Mouse (Mus musculus) forebrain, embryonic 11.5 days (tissue): ENCODE measurements around the gene Rgs9. TPM values are rescaled to one million over a fixed set of nuclear protein-coding genes. Genes with fewer than 3 reads are reported as not detected.
"Not testable (repeated sequence)": the region's sequence is repeated elsewhere in the genome, so short reads cannot be mapped to it uniquely, and the experiment has no call there.

ENCODE experiments used
- ATAC-seq: fragments of 200-750 bp; cut with Nextera tagmentation; replicated peaks from 2 replicates; pipeline ENCODE4 v1.8.0; 2017; ENCODE audit warnings: moderate TSS enrichment; ENCODE audit not compliant: low FRiP score
- DNase-seq: peaks from one replicate; pipeline ENCODE4 v3.0.0-alpha.2; 2017; ENCODE audit warnings: low spot score
- H3K27ac ChIP-seq: fragments of 300-500 bp; sonication (generic); 2 replicates; pipeline ENCODE4 v1.5.1; 2014; ENCODE audit warnings: low read depth, low read length
- H3K27me3 ChIP-seq: fragments of 300-500 bp; sonication (generic); 2 replicates; pipeline ENCODE4 v1.6.1; 2014; ENCODE audit warnings: mild to moderate bottlenecking, low read length, mixed read lengths; ENCODE audit not compliant: control insufficient read depth, insufficient read depth
- H3K36me3 ChIP-seq: fragments of 300-500 bp; sonication (generic); 2 replicates; pipeline ENCODE4 v1.6.1; 2014; ENCODE audit warnings: mild to moderate bottlenecking, low read length, moderate library complexity, mixed read lengths; ENCODE audit not compliant: control insufficient read depth, insufficient read depth
- H3K4me1 ChIP-seq: fragments of 300-500 bp; sonication (generic); replicated peaks from 2 replicates; pipeline ENCODE4 v1.6.1; 2014; ENCODE audit warnings: low read length, mixed read lengths; ENCODE audit not compliant: control insufficient read depth, insufficient read depth
- H3K4me2 ChIP-seq: fragments of 300-500 bp; sonication (generic); 2 replicates; pipeline ENCODE4 v1.6.1; 2014; ENCODE audit warnings: low read depth, mild to moderate bottlenecking, low read length, moderate library complexity, mixed read lengths; ENCODE audit not compliant: severe bottlenecking
- H3K4me3 ChIP-seq: fragments of 300-500 bp; sonication (generic); 2 replicates; pipeline ENCODE4 v1.5.1; 2014; ENCODE audit warnings: low read depth, low read length
- H3K9ac ChIP-seq: fragments of 300-500 bp; sonication (generic); 2 replicates; pipeline ENCODE4 v1.6.1; 2014; ENCODE audit warnings: low read length
- H3K9me3 ChIP-seq: fragments of 300-500 bp; sonication (generic); 2 replicates; pipeline ENCODE4 v1.6.1; 2016; ENCODE audit warnings: low read length, mixed read lengths; ENCODE audit not compliant: control insufficient read depth
- WGBS: fragments of 180-500 bp; shearing (Covaris S2); extraction: QIAGEN DNeasy Blood & Tissue Kit; methylation state at CpG from one replicate; pipeline ENCODE4 v1.1.7; 2014; 5-methylcytosine and 5-hydroxymethylcytosine counted together
- polyA plus RNA-seq: library from polyadenylated mRNA; unstranded; fragments of >200 nt; fragmentation: Nextera tagmentation; extraction: Ambion mirVana; gene quantifications from 2 replicates; pipeline ENCODE4 v1.2.1, GENCODE M21; 2014

Rgs9 gene
- polyA plus RNA-seq, 1 experiment from 2014 or later = 1.4 TPM

DNA sequence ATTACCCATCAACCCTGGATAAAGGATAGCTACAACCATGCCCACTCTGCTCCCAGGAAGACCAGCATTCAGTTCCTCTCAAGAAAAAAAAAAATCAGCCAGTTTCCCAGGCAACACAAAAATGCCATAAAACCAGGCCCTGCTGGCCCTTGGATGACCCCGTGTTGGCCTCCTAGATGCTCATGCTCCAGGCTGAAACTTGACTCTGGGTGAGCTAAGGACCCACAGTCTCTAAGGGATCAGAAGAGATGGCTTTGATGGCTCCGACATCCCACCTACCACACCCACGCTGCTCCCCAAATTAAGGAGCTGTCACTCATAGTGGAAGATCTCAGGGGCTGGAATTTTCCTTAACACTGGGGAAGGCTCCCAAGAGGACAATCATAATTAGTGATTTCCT lies 5.9 kb downstream of the Rgs9 start:
- ATAC-seq (no peak), DNase-seq (no peak)
- Histone ChIP-seq H3K27me3 (peaks cover 2% of the 10 kb centered on the region; the same call in 1 of the 2 replicates), H3K4me2 (no peak overlapping the region), H3K9ac (no peak overlapping the region), H3K36me3 (no peaks in the 10 kb centered on the region), H3K4me1 (no peaks in the 10 kb centered on the region), H3K27ac (no peak overlapping the region), H3K4me3 (no peak overlapping the region), H3K9me3 (no peaks in the 10 kb centered on the region)
- 72% methylated on average over 3 of the region's 3 CpGs for WGBS

- WGBS = 93% methylated on average over 9 of the region's 9 CpGs
Observed at GRCm38 (mm10) chr11:109289378-109289777, 8.6 kb downstream of the Rgs9 start.

GRCm38 (mm10) chr11:109284811-109285210 lies 13.1 kb downstream of the Rgs9 start:
- H3K27ac ChIP-seq = no peak overlapping the region
- no peaks in the 10 kb centered on the region for H3K4me1 ChIP-seq
- H3K27me3 ChIP-seq = no peaks in the 10 kb centered on the region
- WGBS = 90% methylated on average over 1 of the region's 1 CpGs
- DNase-seq (no peak), ATAC-seq (no peak)
- H3K9me3 ChIP-seq = no peaks in the 10 kb centered on the region
- no peaks in the 10 kb centered on the region for H3K36me3 ChIP-seq
- no peak overlapping the region for H3K4me2 ChIP-seq
- H3K4me3 ChIP-seq = no peak overlapping the region
- no peak overlapping the region for H3K9ac ChIP-seq

More at GRCm38 (mm10) chr11:109289378-109289777, 8.6 kb downstream of the Rgs9 start:
- H3K9ac ChIP-seq, H3K27me3 ChIP-seq, DNase-seq, H3K4me2 ChIP-seq, H3K27ac ChIP-seq, ATAC-seq, H3K36me3 ChIP-seq, H3K4me3 ChIP-seq, H3K4me1 ChIP-seq, H3K9me3 ChIP-seq: not testable (repeated sequence)

DNA sequence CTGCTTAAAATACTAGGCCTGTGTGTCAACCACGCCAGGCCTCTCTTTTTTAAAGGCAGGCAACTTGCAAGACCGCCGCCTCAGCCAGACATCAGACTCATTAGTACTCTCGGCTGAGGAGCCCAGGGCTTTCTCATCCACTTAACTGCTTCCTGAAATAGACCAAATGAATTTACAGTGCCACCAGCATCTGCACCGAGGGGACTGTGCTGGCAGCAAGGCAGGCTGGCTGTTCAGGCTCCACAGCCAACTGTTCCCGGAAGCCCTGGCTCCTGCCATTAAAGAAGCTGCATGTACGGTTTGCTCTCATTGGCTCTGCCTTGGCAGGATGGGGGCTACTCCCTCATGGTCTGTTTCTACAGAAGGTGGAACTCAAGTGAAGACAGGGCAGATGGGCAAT lies 19.7 kb downstream of the Rgs9 start:
- WGBS = 89% methylated on average over 7 of the region's 7 CpGs
- H3K36me3 ChIP-seq = no peaks in the 10 kb centered on the region
- no peak overlapping the region for H3K4me3 ChIP-seq
- no peak overlapping the region for H3K4me2 ChIP-seq
- no peaks in the 10 kb centered on the region for H3K4me1 ChIP-seq
- H3K9me3 ChIP-seq = no peaks in the 10 kb centered on the region
- DNase-seq = no peak
- no peak for ATAC-seq
- no peak overlapping the region for H3K27ac ChIP-seq
- H3K27me3 ChIP-seq = no peaks in the 10 kb centered on the region
- H3K9ac ChIP-seq = no peak overlapping the region

- no peaks in the 10 kb centered on the region for H3K4me1 ChIP-seq
- ATAC-seq (no peak), DNase-seq (no peak)
- no peaks in the 10 kb centered on the region for H3K9me3 ChIP-seq
- no peaks in the 10 kb centered on the region for H3K27me3 ChIP-seq
- no peak overlapping the region for H3K27ac ChIP-seq
- no peak overlapping the region for H3K4me3 ChIP-seq
- no peaks in the 10 kb centered on the region for H3K36me3 ChIP-seq
- no peak overlapping the region for H3K4me2 ChIP-seq
- no peak overlapping the region for H3K9ac ChIP-seq
- 90% methylated on average over 9 of the region's 9 CpGs for WGBS
Observed at GRCm38 (mm10) chr11:109271399-109271798, 26.5 kb downstream of the Rgs9 start.

DNA sequence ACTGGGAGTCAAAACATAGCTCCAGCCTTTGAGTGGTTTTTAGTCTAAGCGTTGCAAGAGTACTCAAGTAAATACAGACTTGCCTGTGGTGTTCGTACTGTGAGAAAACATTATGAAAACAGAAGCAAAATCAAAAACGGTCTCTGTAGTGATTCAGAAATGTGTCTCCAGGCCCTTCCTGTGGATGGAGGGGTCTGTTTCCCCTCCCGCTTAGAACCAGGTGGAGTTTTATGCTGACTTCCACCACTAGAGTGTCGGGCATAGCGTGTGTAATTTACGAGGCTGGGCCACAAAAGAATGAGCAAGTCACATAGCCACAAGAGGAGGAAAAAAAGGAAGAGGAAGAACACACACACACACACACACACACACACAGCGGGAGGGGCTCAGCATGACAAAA lies 27.6 kb downstream of the Rgs9 start:
- no peak overlapping the region for H3K27ac ChIP-seq
- no peak overlapping the region for H3K4me3 ChIP-seq
- ATAC-seq (no peak), DNase-seq (no peak)
- H3K4me2 ChIP-seq = no peak overlapping the region
- H3K36me3 ChIP-seq = no peaks in the 10 kb centered on the region
- WGBS = 79% methylated on average over 8 of the region's 8 CpGs
- H3K9ac ChIP-seq = no peak overlapping the region
- no peaks in the 10 kb centered on the region for H3K27me3 ChIP-seq
- H3K9me3 ChIP-seq = no peaks in the 10 kb centered on the region
- H3K4me1 ChIP-seq = no peaks in the 10 kb centered on the region

GRCm38 (mm10) chr11:109269662-109270341 lies 28.1 kb downstream of the Rgs9 start:
- no peaks in the 10 kb centered on the region for H3K9me3 ChIP-seq
- ATAC-seq = no peak
- WGBS = 65% methylated on average over 16 of the region's 16 CpGs

DNA sequence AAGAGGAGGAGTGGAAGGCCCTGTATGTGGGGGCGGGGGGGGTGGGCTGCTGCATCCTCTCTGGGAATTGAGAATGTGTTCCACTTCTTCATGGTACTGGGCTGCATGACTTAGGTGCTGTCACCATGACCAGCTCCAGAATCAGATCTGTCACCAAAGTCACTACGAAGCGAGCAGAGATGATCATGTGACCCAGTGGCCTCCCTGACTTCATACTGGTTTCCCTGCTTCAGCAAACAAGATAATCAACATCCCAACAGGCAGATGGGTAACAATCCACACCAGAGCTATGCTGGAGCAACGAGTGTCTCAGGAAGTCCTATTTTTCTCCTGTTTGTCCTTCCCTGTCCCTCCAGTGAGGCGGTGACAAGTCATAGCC lies 28.7 kb downstream of the Rgs9 start:
- Histone ChIP-seq H3K36me3 (no peaks in the 10 kb centered on the region), H3K4me2 (no peak overlapping the region), H3K9me3 (no peaks in the 10 kb centered on the region), H3K27me3 (no peaks in the 10 kb centered on the region), H3K27ac (no peak overlapping the region), H3K4me3 (no peak overlapping the region), H3K4me1 (no peaks in the 10 kb centered on the region), H3K9ac (no peak overlapping the region)
- ATAC-seq (no peak), DNase-seq (no peak)
- WGBS = 79% methylated on average over 5 of the region's 5 CpGs

More at GRCm38 (mm10) chr11:109269662-109270341, 28.1 kb downstream of the Rgs9 start:
- Histone ChIP-seq H3K4me2 (no peak overlapping the region), H3K9ac (no peak overlapping the region), H3K4me1 (no peaks in the 10 kb centered on the region), H3K27ac (peak overlapping the region; percentile 31; the same call in 1 of the 2 replicates), H3K4me3 (no peak overlapping the region), H3K36me3 (no peaks in the 10 kb centered on the region), H3K27me3 (no peaks in the 10 kb centered on the region)
- no peak for DNase-seq
